Mouse (Mus musculus) ES-E14 (cell line): ENCODE data around the gene Gm498. TPM values are rescaled to one million over a fixed set of nuclear protein-coding genes. Genes with fewer than 3 reads are reported as not detected.

ENCODE experiments used
- DNase-seq: peaks from one replicate; pipeline ENCODE4 v3.0.0-alpha.2; 2013; ENCODE audit warnings: low read depth, low spot score
- H3K27ac ChIP-seq: 2 replicates; pipeline ENCODE4 v1.5.1; 2012; ENCODE audit warnings: low read depth, mild to moderate bottlenecking, low read length, moderate library complexity, mixed read lengths; ENCODE audit not compliant: poor library complexity, insufficient read depth, severe bottlenecking
- H3K36me3 ChIP-seq: 2 replicates; pipeline ENCODE4 v1.6.1; 2012; ENCODE audit warnings: mild to moderate bottlenecking, low read length, moderate library complexity, mixed read lengths; ENCODE audit not compliant: control insufficient read depth, poor library complexity, insufficient read depth, severe bottlenecking
- H3K4me1 ChIP-seq, 2 experiments: fragments of 150-350 bp in 1 of 2; sonication (generic) in 1 of 2; 2 replicates each; pipeline ENCODE4 v1.6.1; 2012; ENCODE audit warnings: low read length in 2 of 2, mild to moderate bottlenecking in 1 of 2, mixed read lengths in 1 of 2; ENCODE audit not compliant: control insufficient read depth in 2 of 2, insufficient read depth in 2 of 2, poor library complexity in 1 of 2
- H3K4me3 ChIP-seq, 2 experiments: fragments of 150-350 bp in 1 of 2; sonication (generic) in 1 of 2; 2 replicates each; pipeline ENCODE4 v1.5.1; 2012; ENCODE audit warnings: low read length in 2 of 2, low read depth in 1 of 2, mild to moderate bottlenecking in 1 of 2, mixed read lengths in 1 of 2; ENCODE audit not compliant: insufficient read depth in 1 of 2, poor library complexity in 1 of 2, severe bottlenecking in 1 of 2
- H3K9ac ChIP-seq: 2 replicates; pipeline ENCODE4 v1.6.1; 2012; ENCODE audit warnings: low read depth, mild to moderate bottlenecking, low read length, mixed read lengths; ENCODE audit not compliant: poor library complexity, insufficient read depth, severe bottlenecking
- H3K9me3 ChIP-seq: fragments of 150-350 bp; sonication (generic); 2 replicates; pipeline ENCODE4 v1.6.1; 2012; ENCODE audit warnings: low read depth, mild to moderate bottlenecking, low read length; ENCODE audit not compliant: control insufficient read depth, insufficient read depth
- CHD2 ChIP-seq: IDR thresholded peaks from 2 replicates; pipeline ENCODE4 v1.6.1; 2014; ENCODE audit warnings: mild to moderate bottlenecking, low read depth, low read length, inconsistent platforms
- HCFC1 ChIP-seq: IDR thresholded peaks from 2 replicates; pipeline ENCODE4 v1.6.1; 2012; ENCODE audit warnings: low read length, inconsistent platforms, borderline replicate concordance; ENCODE audit not compliant: insufficient read depth
- MAFK ChIP-seq: IDR thresholded peaks from 2 replicates; pipeline ENCODE4 v1.6.1; 2014; ENCODE audit warnings: mild to moderate bottlenecking, low read depth, low read length, inconsistent platforms; ENCODE audit not compliant: insufficient read depth
- ZC3H11A ChIP-seq: IDR thresholded peaks from 2 replicates; pipeline ENCODE4 v1.6.1; 2012; ENCODE audit warnings: low read depth, mild to moderate bottlenecking, inconsistent platforms, low read length, borderline replicate concordance
- ZNF384 ChIP-seq: IDR thresholded peaks from 2 replicates; pipeline ENCODE4 v1.6.1; 2012; ENCODE audit warnings: low read depth, low read length, inconsistent platforms
- in situ Hi-C, 2 experiments: fragments of 600-800 bp; cut with MboI; formaldehyde crosslinking; loops; one replicate each; pipeline ENCODE4 v1.15.1; 2025; ENCODE audit warnings: low sequenced_read_pairs in 2 of 2, inconsistent platforms in 1 of 2; ENCODE audit not compliant: unreplicated experiment in 2 of 2
- total RNA-seq: library from RNA; depleted of rRNA; stranded (reverse); fragments of 300-350 nt; gene quantifications from 2 replicates; pipeline ENCODE4 v1.2.3, GENCODE M21; 2012

Gm498 gene
- total RNA-seq, 1 experiment, result not detected

DNA sequence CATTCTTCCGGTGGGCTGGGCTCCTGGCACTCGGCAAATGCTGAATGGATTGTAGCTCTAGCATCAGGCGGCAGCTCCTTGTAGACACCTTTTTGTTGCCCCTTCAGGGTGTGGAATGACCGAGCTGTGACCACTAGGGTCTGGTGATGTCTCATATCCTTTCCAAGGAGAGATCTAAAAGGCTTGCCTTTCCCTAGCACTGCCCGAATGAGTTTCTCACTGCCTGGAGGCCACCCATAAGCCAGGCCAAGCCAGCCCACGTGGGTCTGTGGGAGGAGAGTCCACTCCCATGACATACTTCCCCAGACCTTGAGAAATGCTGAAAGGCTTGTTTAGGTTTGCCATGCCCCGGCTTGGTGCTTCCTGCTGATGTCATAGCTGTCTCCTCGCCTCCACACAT lies 34.4 kb upstream of the Gm498 start:
- H3K36me3 ChIP-seq, result peaks cover 20% of the 10 kb centered on the region; the same call in 1 of the 2 replicates
- H3K4me3 ChIP-seq, result no peak overlapping the region
- peaks cover 0 to 5% of the 10 kb centered on the region in 2 experiments; a peak in 2 of 4 replicates for H3K4me1 ChIP-seq
- H3K9ac ChIP-seq, result no peak overlapping the region
- no peak for DNase-seq
- no peak overlapping the region for H3K27ac ChIP-seq
- TF ChIP-seq MAFK, result no peak
- no peak for TF ChIP-seq HCFC1
- TF ChIP-seq ZNF384, result no peak
- no peak for TF ChIP-seq ZC3H11A
- no peak for TF ChIP-seq CHD2
- H3K9me3 ChIP-seq, result no peaks in the 10 kb centered on the region
- in situ Hi-C loops, result no loop called here

DNA sequence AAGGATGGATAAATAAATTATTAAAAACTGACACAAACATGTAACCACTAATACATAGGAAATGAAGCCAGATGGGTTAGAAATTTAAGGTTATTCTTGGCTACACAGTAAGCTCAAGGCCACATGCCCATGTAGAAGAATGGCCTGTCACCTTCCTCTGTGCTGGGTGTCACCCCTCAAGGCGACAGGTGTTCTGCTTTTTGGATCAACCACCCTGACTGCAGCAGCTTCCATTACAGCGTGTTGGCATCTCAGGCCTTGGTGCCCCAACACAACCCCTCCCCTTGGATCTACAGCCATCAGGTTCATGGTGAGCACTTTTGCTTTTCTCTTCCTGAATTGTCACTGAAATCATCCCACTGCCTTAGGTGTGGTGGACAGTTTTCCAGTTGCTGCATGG lies 34.0 kb upstream of the Gm498 start:
- no peak overlapping the region for H3K27ac ChIP-seq
- no peak overlapping the region for H3K9ac ChIP-seq
- peaks cover 23% of the 10 kb centered on the region; the same call in 1 of the 2 replicates for H3K36me3 ChIP-seq
- in situ Hi-C loops, result no loop called here
- DNase-seq, result no peak
- H3K9me3 ChIP-seq, result no peaks in the 10 kb centered on the region
- H3K4me3 ChIP-seq, result no peak overlapping the region
- peaks cover 0 to 5% of the 10 kb centered on the region in 2 experiments; a peak in 2 of 4 replicates for H3K4me1 ChIP-seq
- TF ChIP-seq ZC3H11A, result no peak
- no peak for TF ChIP-seq CHD2
- no peak for TF ChIP-seq HCFC1
- TF ChIP-seq MAFK, result no peak
- TF ChIP-seq ZNF384, result no peak

- DNase-seq, result no peak
- TF ChIP-seq CHD2 (no peak), ZNF384 (no peak), ZC3H11A (no peak), MAFK (no peak), HCFC1 (no peak)
- H3K9me3 ChIP-seq, result no peaks in the 10 kb centered on the region
- H3K27ac ChIP-seq, result no peak overlapping the region
- no peak overlapping the region for H3K4me3 ChIP-seq
- peaks cover 0 to 5% of the 10 kb centered on the region in 2 experiments; a peak in 2 of 4 replicates for H3K4me1 ChIP-seq
- peaks cover 33% of the 10 kb centered on the region for H3K36me3 ChIP-seq
- in situ Hi-C loops, result no loop called here
- H3K9ac ChIP-seq, result no peak overlapping the region
Measured at GRCm38 (mm10) chr7:143833581-143834190, 33.0 kb upstream of the Gm498 start.

- in situ Hi-C loops, result no loop called here
- no peaks in the 10 kb centered on the region for H3K9me3 ChIP-seq
- peaks cover 0 to 5% of the 10 kb centered on the region in 2 experiments; a peak in 2 of 4 replicates for H3K4me1 ChIP-seq
- no peak overlapping the region for H3K27ac ChIP-seq
- H3K9ac ChIP-seq, result no peak overlapping the region
- no peak overlapping the region for H3K4me3 ChIP-seq
- no peak for DNase-seq
- TF ChIP-seq CHD2 (no peak), ZNF384 (no peak), HCFC1 (no peak), MAFK (no peak), ZC3H11A (no peak)
- peaks cover 36% of the 10 kb centered on the region for H3K36me3 ChIP-seq
Measured at GRCm38 (mm10) chr7:143834316-143834715, 32.3 kb upstream of the Gm498 start.
